Mouse (Mus musculus) layer of hippocampus, postnatal 36 days (tissue): ENCODE results near the gene Zfp106. TPM values are rescaled to one million over a fixed set of nuclear protein-coding genes. Genes with fewer than 3 reads are reported as not detected.

Source experiments
- DNase-seq, 2 experiments: peaks; one replicate each; pipeline ENCODE4 v3.0.0; 2022
- total RNA-seq, 2 experiments: library from RNA; stranded (reverse); gene quantifications; 2 replicates each; pipeline ENCODE4 v1.2.3; 2021

Zfp106 gene
- total RNA-seq, 2 experiments from 2014 or later, result 157 to 163 TPM

DNA sequence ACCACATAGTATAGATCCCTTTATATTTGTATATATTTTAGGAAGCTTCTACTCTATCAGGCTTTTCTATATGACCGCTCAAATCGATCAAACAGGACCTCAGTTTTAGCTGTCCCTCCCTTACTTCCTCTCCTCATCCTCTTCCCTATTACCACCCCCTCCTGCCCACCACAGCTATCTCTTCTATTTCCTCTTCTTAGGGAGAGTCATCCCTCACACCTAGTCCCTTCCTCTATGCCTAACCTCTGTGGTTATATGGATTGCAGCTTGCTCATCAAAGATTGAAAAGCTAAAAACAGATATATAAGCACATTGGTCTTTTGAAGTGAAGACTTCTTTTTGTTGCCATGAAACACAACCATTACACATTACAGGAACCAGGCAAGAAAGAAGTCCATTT is 18.9 kb downstream of the Zfp106 start:
- DNase-seq, result no peak

- peak; percentile 67 for DNase-seq
Measured at GRCm38 (mm10) chr2:120539778-120540208, 23.9 kb downstream of the Zfp106 start.

GRCm38 (mm10) chr2:120539333-120539732 is 24.3 kb downstream of the Zfp106 start:
- DNase-seq, result no peak

GRCm38 (mm10) chr2:120531223-120531622 is 32.4 kb downstream of the Zfp106 start:
- no peak for DNase-seq

DNA sequence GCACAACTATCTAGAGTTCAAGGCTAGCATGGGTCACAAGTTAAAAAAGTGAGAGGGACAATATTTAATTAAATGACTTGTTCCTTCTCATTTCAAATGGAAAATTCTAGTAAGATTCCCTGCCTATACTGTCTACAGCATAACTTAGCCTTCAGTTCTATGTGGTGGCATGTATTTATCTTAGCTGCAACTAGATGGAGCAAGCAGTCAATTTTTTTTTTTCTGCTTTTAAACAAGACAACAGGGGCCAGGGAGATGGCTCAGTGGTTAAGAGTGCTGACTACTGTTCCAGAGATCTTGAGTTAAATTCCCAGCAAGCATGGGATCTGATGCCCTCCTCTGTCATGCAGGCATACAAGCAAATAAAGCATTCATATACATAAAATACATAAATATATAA is 34.1 kb downstream of the Zfp106 start:
- no peak for DNase-seq

DNA sequence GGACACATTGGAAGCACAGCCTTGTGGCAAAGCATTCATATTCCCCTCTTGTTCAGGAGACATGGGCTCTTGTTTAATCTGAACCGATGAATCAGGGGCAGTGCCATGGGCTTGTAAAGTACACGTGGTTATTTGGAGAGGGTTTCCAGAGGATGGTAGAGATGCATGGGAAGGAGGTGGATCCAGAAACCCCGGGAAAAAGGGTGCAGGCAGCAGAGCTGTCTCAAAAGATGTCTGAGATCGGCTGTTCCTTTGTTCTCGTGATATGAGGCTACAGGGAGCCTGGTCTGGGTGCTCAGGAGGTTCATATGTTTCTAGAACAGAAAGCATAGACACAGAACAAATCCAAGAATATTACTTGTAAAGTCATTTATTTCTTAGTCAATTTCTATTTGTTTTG is 36.9 kb downstream of the Zfp106 start:
- no peak for DNase-seq

DNA sequence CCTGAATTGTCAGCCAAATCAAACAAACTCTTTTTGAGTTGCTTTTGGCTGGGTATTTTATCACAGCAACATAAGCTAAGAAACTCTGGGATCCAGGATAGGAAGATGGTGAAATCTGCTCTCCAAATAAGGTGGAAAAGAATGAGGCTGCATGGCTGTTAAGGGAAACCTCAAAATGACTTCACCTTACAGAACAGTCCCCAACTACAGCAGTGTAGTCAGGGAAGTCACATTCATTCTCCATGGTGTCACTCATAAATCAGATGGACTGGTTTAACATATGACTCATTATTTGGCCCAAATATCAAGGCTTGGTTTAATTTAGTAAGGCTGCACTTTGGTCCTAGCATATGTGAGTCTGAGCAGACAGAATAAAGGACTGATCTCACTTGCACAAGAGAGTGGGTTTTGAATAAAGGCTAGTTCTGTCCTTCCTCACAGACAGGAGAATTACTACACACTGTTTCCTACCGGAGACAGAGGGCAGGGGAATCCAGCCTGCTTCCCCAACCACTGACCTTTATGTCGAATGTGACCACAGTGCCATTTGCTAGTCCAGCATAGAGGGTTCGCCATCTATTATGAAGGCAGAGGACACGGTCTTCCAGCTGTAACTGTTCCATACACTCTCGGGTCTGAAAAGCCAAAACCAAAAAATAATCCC is 45.0 kb downstream of the Zfp106 start:
- DNase-seq, result no peak

- DNase-seq, result no peak
Measured at GRCm38 (mm10) chr2:120514181-120514580, 49.5 kb downstream of the Zfp106 start.

DNA sequence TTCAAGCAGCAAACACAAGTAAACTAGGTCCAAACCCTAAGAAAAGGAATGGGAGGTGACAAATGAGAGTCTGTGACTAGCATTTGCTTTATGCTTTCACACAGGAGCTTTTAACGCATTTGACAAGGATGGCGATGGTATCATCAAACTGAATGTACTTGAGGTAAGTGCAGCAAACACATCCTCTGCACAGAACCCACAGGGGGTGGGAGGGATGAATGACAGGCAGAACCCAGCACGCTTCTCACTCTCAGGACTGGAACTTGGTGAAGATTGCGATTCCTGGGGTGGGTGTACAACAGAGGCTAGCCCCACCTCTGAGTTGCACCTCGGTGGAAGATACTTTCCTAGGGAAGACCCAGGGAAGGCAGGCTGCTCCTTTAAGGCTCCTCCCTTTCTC is 59.7 kb downstream of the Zfp106 start:
- no peak for DNase-seq

GRCm38 (mm10) chr2:120503094-120503493 is 60.5 kb downstream of the Zfp106 start:
- DNase-seq, result no peak

- no peak for DNase-seq
Measured at GRCm38 (mm10) chr2:120502605-120502990, 61.0 kb downstream of the Zfp106 start.

DNA sequence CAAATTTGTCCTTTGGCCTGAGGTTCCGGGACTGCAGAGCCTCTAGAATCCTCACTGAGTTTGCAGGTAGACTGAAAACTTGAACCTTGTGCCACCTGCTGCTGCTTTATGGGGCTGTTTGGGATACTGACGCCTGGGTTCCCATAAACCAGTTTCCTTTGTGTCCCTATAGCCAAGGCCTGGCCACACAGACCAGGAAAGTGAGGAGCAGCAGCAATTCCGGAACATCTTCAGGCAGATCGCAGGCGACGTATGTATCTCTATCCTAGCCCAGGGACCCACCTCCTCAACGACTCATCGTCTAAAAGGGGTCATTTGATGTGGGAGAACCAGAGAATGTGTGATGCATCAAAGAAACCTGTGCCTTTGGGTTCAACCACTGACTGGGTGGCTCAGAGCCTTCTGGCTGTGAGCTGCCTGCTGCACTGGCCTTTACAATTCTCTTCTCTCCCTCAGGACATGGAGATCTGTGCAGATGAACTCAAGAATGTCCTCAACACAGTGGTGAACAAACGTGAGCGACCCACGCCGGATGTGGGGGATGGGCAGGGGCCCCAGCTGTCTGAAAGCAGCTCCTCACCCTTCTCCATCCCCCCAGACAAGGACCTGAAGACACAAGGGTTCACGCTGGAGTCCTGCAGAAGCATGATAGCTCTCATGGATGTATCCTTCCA is 61.6 kb downstream of the Zfp106 start:
- DNase-seq, result no peak

DNA sequence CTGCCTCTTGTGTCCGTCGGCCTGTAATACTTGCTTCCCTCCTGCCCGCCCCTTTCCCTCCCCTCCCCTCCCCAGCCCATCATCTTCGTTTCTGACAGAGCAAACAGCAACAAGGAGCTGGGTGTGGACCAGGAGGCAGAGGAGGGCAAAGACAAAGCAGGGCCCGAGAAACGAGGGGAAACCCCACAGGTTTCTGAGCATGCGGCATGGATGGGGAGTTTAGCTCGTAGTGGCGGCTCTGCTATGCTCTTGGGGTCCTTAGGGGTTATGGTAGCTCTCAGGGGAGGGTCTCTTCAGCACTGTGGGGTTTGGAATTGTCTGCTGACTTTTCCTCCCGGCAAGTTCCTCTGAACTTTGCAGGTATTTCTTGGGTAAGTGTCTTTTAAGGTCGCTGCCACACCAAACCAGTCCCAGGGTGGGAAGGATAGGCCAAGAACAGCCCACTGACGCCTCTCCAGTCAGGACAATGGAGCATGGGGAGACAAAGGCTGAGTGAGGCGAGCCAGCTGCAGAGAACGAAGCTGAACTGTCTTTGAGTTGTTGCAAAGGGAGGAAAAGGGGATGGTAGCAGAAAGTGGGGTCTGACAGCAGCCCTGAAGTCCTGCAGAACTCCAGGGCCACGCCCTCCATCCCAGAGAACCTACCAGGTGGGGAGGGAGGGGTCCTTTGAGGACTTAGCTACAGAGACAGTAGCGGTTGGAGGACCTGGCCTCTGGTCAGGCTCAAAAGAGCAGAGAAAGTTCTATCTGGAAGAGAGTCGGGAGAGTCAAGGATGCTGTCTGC is 62.3 kb downstream of the Zfp106 start:
- DNase-seq, result no peak

DNA sequence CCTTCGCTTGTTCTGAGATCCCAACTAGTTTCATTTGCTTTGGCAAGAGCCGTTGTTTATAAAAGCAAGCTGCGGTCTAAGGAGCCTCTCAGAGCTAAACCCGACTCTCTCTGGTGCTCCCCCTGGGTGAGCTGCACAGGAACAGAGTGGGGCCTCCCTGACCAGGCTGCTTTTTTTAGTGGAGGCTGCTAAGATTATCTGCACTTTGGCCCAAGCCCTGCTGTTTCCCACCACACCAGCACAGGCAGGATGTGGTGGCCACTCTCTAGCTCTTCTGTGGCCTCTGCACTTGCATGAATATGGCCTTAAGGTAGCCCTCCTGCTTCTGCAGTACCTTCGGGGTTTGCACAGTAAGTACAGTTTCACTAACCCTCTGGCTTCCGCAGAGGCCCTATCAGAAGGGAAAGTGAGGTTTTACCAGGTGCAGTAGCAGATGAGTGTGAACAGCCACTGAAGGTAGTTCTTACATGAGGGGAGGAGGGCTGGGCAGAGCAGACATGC is 63.6 kb downstream of the Zfp106 start:
- no peak for DNase-seq

GRCm38 (mm10) chr2:120496511-120496910 is 67.1 kb downstream of the Zfp106 start:
- DNase-seq, result peak; percentile 46 to 55

DNA sequence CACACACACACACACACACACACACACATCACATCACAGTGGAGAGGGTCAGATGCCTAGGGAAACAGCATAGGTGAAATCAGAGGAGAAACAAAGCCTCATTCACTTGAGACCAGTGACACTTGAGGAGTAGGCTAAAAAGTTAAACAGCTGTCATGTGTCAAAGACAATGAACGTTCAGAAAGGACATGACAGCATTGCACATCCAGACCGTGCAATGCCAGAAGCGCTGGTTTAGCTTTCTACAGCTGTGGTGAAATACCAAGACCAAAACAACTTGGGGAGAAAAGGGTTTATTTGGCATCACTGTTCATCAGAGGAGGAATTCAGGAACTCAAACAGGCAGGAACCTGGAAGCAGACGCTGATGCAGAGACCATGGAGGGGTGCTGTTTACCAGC is 70.4 kb downstream of the Zfp106 start:
- no peak for DNase-seq

DNA sequence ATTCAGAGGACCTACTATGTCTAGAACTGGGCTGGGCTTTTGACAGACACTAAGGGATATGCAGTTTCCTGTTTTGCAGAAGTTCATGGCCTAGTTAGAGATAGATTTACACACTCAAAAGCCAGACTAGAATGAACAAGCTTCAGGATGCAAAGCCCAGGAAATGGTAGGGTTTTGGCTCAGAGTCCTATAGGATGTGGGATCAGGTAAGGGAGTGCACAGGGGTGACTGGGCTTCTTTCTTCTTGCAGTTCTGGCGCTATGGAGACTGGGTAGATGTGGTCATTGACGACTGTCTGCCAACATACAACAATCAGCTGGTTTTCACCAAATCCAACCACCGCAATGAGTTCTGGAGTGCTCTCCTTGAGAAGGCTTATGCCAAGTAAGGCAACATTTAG is 79.4 kb downstream of the Zfp106 start:
- no peak for DNase-seq

GRCm38 (mm10) chr2:120482506-120483389 is 80.9 kb downstream of the Zfp106 start:
- no peak for DNase-seq

DNA sequence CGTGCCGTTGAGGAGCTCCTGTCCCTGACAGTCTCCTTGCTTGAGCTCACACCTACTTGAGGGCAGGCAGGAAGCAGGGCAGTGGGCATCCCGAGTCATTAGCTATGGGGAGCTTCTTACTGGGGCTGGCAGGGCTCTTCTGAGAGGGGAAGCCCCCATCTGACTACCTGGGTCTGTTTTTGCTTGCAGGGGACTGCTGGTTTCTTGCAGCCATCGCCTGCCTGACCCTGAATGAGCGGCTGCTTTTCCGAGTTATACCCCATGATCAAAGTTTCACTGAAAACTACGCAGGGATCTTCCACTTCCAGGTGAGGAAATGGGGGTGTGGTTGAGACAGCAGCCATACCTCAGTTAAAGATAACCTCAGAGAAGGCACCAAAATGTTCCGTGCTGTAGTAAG is 81.7 kb downstream of the Zfp106 start:
- DNase-seq, result no peak

- DNase-seq, result peak; percentile 45 to 51
Measured at GRCm38 (mm10) chr2:120478600-120478999, 85.0 kb downstream of the Zfp106 start.

DNA sequence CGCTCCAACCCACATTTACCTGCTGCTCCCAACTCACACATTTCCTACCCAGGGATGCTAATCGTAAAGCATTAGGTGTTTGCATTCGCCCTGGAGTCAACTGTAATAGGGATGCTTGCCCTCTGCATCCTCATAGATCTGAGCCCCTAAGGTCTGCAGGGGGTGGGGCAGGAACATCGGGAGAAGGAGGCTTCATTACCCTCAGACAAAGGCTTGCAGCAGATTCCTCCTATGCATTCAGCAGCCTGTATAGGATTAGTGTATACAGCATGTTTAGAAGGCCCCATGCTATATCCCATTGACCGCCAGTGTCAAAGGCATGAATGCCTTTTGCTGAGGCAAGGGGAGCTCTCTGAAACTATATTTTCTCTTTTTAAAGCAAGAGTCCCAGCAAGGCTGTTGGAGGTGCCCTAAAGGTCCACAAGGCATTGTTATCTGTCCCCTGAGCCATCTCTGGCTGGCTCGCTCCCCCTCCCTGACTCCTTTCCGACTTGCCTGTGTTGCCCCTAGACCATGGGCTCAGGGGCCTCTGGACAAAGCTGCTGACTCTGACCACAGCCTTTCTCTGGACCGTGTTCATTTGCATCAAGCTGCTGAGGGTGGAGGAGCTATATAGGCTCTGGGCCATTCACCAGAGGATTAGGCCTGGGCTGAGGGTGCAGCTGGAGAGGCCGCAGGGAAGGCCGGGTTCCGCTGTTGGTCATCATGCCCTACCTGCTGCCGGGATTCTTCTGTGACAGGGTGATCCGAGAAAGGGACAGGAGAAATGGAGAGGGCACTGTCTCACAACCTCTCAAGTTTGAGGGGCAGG is 87.2 kb downstream of the Zfp106 start:
- no peak for DNase-seq
